Mouse (Mus musculus) adrenal gland, adult 2 months (tissue): ENCODE results near the gene Psmc1. TPM values are rescaled to one million over a fixed set of nuclear protein-coding genes. Genes with fewer than 3 reads are reported as not detected.

Experiments used
- DNase-seq: peaks from one replicate; pipeline ENCODE4 v3.0.0; 2021
- polyA plus RNA-seq: library from polyadenylated mRNA; depleted of rRNA; stranded (reverse); fragments of >200 nt; gene quantifications from 2 replicates; pipeline ENCODE4 v1.2.3, GENCODE M21; 2012
- total RNA-seq, 2 experiments: library from RNA; stranded (reverse); gene quantifications; 2 replicates each; pipeline ENCODE4 v1.2.3; 2021

Gene Psmc1
- total and polyA plus RNA-seq, 3 experiments = 24.8 to 253 (median 214) TPM

DNA sequence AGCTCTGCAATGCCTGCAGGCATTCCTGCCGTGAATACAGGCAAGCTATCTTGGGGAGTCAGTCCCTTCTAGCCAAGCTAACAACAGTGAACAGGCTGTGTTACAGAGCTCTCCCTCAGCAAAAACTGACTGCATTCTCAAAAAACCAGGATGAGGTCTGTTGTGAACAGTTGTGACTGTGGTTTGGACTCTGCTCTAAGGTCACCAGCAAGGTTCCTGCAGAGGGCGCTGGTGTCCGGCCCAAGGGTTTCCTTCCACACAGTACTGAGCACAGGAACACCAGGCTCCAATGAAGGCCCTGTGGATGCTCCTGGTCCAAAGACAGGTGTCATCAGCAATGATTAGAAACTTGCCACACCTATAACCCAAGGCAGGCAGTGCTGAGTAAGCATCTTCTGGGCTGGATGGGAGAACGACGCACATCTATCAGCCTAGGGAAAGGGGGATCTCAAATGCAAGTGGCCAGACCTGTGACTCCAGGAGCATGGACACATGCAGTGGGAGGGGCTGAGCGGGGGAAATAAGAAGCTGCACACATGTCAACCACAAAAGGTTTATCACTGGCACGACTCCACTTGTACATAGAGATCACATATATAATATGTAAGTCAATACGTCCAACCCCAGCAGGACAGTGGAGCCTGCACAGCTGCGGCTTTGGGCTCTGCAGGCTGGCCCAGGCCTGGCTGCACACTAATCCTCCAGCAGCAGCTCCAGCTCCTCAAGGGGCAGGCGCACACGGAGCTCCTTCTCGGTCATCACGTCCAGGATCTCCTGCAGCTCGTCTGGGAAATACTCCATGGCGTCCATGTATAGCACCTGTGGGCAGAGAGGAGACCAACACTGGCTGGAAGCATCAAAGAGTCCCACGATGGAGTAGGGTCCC lies 15.2 kb downstream of the Psmc1 start:
- DNase-seq = peak; percentile 24

DNA sequence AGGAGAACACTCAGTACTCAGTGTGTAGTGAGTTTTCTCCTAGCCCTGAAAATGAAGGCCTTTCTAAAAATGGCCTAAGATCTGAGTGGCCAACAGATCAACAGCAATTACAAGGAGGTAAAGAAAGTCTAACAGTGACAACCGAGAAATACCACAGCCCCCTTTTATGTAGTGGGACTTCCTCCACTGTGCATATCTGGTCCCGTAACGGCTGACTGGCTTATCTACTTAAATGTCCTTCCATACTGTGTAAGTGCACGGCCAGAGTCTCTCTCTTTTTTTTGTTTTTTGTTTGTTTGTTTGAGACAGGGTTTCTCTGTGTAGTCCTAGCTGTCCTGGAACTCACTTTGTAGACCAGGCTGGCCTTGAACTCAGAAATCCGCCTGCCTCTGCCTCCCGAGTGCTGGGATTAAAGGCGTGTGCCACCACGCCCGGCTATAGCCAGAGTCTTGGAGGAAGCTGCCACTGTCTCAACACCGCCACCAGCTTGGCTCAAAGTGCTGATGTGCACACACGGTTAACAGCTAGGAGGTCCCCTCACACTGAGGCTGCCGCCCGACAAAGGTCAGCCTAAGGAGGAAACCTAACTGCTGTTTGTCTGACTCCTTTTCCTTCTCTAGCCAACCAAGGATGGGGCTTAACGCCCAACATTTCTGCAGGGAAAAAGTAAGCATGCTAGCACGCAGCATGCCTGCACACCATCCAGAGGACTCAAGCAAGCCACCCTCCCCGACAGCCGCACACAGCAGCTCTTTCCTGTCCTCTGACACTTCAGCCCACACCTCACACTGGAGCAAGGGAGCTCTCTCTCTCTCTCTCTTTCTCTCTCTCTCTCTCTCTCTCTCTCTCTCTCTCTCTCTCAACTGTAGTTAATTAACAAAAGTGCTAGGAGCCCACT lies 17.3 kb downstream of the Psmc1 start:
- no peak for DNase-seq

DNA sequence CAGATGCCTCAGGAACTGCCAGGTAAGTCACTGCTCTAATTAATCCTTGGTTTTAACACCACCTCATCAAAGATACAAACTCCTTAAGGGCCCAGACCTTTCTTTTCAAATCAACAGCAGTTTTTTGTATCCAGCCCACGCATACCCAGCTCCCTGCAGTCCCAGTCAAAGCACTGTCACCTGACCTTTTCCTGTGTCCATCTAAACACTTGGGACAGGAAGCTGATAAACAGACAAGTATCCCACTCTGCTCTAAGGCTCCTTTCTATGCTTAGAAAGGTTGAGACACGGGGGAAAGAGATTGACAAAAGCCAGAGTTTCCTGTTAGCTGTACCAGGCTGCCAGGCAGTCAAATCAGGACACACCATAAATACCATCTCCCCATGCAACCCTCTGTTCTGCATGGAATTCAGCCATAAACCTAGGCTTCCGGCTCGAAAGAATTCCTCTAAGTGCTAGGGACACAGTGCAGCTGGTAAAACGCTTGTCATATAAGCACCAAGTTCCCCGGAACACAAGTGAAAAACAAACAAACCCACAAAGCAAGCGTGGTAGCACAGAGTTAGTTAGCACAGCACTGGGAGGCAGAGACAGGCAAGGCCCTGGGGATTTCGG lies 18.0 kb downstream of the Psmc1 start:
- no peak for DNase-seq

DNA sequence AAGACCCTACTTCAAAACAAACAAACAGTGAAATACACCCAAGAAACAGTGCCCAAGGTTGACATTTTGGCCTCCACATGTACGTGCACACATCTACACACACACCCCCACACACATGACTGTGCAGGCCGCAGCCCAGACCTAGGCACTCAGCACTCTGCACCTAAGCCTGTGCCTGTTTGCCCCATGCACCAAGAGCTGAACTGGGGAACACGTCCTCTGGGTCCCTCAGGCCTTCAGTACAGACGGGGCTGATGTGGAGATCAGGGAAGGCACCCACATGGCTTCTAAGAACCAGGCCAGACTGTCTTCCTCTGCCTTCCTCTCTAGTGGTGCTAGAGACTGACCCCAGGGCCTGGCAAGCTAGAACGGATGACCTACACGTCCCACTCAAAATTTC lies 18.6 kb downstream of the Psmc1 start:
- no peak for DNase-seq

DNA sequence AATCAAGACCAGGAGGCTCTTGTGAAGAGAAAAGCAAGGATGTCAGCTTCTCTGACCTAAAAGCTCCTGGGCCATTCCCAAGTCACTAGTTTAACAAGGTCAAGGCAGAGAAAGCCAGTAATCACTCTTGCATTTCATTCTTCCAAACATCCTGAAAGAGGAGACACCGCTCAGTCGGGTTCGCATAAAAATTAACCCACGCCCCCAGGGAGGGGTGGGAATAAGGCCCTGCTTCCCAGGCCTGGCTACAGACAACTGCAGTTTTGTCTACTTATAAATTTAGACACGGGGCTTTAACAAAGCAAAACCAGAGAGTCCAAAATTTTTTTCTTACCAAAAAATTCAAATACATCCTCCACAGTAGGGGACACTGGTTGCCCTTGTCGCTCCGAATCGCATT lies 19.0 kb downstream of the Psmc1 start:
- DNase-seq = no peak

DNA sequence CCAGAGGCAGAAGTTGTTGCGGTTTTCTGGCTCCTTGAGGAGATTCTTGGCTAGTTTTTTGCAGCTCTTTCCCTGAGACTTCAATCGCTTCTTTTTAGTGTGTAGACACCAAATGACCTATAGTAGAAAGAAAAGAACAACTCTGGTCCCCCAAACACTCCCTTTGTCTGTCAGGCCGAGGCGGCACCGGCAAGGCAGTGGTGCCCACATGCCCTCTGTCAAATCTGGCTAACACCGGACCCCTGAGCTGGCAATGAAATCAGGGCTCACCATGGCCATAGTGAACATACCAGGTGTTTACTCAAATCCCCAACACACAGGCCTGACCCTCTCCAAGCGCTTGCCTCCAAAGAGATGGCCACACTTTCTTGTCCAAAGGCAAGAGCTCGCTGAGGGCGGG lies 21.2 kb downstream of the Psmc1 start:
- no peak for DNase-seq

DNA sequence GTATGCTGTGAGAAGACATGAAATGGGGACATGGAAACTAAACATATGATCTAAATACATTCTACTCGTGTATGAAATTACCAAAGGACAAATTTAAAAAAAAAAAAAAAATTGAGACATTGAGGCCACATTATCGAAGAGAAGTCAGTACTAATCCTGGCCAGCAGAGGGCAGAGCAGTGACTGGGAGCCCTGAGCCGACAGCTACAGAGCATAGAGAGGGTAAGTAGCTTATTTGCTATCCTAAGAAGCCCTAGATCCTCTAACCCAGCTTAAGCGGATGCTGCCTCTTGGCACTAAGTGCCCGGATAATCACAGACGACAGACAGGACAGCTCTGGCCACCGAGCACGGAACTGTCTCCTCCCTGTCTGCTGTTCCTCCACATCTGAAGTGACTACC lies 21.7 kb downstream of the Psmc1 start:
- peak; percentile 54 for DNase-seq

DNA sequence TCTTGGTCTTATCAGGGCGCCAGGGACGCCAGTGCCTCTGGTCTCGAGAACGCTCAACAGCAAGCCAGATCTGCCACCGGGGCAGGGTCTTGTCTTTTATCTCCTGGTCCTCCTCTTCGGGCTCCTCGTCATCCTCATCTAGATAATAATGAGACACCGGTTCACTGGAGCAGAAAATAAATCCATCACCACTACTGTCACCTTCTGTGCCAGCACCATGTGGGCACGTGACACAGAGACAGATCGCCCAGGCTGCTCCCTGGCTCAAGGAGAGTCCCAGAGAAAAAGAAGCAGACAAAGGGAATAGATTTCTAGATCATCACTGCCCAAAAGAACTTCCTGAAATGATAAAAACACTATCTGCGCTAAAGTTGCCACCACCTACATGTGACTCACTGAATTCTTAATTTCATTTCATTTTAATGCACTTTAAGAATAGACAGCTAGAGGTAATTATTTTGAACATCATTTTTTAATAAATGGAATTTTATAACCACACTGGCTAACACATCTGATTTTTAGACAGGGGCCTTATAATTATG lies 24.5 kb downstream of the Psmc1 start:
- no peak for DNase-seq

DNA sequence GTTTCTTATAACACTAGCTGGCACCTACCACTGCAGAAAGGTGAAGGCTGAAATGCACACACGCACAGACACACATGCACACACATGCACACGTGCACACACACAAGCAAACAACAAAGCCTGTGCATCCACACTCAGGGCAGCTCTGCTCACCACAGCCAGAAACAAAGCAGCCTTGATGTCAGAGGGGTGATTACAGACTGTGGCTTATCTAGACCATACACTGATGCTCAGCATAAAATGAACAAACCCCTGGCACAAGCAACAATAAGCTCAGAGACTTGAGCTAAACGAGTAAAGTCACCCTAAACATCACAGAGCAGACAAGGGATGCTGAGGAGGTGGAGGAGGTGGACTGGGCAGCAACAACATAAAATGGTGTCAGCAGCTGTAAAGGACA lies 25.2 kb downstream of the Psmc1 start:
- no peak for DNase-seq

DNA sequence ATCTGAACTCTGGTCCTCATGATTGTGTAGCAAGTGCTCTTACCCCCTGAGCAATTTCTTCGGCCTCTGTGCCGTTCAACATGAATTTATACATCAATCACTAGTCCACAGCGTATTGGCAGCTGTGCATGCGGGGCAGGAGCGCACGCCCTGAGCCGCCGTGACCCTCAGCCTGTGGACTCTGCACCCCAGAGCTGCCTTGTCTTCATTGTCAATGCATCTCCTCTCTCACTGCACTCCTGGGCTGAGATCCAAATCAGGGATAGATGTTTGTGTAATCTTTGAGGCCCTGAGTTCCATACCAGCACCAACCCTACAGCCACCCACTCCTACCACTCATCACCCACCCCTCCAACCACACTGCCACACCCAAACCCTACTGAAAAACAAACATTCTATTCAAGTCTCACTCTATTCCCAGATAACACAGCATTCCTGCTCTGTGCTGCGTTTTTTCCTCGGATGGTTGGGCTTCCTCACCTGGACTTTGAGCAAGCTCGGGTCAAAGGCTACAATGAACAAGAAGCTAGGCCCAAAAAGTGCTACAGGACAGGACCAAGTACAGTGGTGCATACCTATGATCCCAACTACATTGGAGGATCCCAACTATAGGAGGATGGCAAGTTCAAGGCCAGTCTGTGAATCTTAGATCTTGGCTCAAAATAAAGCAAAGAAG lies 33.0 kb downstream of the Psmc1 start:
- no peak for DNase-seq

DNA sequence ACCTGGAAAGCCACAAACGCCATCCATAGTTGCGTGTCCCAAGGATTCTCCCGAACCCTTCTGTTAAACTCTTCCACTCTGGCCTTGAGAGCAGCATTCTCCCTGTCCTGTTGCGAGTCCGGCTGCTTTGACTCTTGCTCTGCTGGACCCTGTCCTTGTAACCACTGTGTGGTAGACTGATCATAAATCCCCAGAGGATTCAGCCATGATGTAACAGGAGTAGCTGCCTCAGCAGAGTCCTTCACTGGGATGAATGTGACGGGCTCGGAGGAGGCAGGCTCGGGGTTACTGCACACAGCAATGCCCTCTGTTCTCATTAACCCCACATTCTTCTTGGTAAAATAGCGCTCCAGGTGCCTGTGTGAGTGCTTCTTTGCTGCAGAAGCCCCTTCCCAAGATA lies 33.8 kb downstream of the Psmc1 start:
- peak; percentile 84 for DNase-seq

DNA sequence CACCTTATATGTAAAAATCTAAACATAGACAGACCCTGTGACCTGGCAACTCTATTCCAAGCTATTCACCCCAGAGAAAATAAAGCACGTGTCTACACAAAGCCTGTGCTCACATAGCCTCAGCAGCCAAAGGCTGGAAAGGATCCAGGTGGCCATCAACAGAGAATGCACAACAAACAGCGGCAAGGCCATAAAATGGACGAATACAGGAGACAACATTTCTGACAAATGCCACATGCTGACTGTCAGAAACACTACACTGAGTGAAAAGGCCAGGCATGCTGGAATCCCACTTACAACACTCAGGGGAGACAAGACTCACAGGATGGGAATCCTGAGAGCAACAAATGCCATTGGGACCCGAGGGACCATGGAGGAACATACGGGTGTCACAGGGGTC lies 34.3 kb downstream of the Psmc1 start:
- DNase-seq = peak; percentile 71

DNA sequence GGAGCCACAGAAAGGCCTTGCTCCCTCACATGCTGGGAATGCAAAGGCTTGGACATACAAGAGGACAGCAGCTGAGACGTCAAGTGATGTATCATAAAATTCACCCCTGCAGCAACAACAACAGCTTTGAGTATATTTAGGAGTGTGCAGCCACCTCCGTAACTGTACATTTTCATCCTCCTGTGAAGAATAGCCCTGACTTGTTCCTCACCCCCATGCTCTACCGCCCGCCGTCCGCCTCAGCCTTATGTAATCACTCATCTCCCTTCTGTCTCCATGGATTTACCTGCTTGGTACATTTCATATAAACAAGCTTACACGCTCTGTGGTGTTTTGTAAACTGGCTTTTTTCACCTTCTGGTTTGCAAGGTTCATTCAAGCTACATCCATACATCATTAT lies 42.5 kb downstream of the Psmc1 start:
- no peak for DNase-seq

DNA sequence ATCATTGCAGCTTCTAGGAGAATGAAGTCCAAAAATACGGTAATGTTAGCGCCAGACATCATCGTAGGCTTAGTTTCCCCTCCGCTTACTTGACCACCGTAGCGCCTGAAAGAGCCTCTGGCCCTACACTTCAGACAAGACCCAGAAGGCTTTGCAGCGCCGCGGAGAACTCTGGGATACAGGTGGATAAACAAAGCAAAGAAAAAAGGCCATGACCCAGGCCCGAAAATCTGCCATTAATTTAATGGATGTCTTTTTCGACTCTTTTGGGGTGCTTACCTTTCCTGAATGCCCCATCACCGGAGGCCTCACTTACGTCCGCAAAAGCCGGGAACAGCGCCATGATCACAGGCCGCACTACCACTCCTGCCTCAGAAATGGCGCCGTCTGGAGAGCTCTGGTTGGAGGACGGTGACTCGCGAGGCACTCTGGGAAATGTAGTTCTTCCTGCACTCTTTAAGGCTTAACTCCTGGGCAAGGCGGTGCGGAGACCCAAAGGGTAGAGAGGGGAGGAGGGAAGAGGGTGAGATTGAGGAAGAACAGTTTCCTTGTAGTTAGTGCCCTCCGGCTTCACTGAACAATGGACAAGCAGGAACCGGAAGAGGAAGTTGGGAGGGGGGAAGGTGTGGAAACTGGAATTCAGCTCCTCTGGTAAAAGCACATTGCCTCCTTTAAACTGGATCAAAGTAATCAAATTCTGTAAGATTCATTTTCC lies 49.5 kb downstream of the Psmc1 start, which contains the start of gene Nrde2:
Gene Nrde2 (minus strand): TSS at position 393 of the 715 bp plus-strand sequence.
- peak; percentile 93 for DNase-seq

DNA sequence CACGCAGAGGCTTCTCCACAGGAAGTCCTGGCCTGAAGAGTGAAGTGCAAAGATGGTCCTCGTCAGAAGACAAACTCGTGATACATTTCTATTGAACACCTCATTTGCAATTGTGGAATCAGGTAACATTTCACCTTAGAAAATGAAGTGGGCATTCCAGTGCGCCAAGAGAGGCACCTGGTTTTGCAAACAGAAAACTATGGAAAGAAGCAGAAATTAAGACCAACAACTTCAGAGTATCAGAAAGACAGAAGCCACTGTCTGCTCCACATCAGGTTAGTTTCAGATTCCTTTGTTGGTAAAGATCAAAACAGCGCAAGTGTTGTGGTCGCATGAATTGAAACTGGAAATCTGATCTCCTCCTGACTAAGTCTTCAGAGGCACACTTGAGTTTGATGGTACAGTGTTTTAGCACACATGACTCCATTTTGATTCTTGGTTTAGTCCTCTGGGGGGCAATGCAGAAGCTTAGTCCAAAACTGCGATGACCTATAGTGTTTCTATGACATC lies 55.1 kb downstream of the Psmc1 start:
- no peak for DNase-seq

DNA sequence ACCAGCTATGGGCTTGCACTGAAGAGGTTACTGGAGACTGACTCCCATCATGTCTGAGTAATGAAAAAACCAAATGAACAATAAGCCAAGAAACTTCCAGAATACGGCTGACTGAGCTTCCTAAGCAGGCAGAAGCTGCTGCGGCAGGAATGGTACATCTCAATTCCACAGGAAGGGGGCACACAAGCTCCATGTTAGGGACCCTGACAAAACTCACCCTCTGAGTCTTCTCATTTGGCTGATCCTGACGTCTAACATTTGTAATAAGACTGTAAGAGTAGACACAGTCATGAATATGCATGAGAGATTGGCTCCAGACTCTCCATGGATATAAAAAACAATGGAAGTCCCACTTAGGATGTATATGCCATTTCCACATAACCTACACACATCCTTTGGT lies 56.2 kb downstream of the Psmc1 start:
- no peak for DNase-seq

DNA sequence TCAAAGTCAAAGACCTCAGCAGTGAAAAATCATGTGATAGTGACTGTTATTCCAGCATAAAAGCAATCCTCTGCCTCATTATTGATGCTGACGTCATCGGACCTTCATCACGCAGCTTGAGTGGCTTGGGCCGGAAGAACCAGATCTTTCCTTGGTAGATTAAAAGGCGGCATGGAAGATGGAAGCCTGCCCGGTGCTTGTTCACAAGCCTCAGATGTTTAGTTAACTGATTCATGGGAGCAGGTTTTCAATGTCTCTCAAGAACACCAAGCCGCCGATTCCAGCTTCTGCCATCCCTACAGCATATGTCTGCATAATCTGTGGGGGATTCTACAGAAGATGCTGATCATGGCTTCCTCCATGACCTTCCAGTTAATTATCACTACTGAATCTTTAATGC lies 57.0 kb downstream of the Psmc1 start:
- DNase-seq = no peak

DNA sequence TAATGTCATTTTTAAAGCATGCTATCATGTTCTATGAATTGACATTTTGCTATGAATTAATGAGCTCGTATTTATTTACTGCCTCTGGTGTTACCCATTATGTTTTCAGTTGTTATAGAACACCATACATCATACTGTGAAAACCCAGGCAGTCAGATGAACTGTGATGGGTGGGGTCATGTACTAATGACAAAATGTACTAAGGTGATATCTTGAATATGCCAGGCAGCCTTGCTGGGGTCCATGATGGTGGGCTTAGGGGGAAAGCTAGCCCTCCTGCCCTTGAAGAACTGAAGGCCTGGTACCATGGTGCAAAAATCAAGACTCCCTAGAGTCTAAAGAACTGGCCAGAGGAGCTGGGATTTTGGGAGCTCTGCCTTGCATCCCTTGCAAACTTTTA lies 57.5 kb downstream of the Psmc1 start:
- no peak for DNase-seq

DNA sequence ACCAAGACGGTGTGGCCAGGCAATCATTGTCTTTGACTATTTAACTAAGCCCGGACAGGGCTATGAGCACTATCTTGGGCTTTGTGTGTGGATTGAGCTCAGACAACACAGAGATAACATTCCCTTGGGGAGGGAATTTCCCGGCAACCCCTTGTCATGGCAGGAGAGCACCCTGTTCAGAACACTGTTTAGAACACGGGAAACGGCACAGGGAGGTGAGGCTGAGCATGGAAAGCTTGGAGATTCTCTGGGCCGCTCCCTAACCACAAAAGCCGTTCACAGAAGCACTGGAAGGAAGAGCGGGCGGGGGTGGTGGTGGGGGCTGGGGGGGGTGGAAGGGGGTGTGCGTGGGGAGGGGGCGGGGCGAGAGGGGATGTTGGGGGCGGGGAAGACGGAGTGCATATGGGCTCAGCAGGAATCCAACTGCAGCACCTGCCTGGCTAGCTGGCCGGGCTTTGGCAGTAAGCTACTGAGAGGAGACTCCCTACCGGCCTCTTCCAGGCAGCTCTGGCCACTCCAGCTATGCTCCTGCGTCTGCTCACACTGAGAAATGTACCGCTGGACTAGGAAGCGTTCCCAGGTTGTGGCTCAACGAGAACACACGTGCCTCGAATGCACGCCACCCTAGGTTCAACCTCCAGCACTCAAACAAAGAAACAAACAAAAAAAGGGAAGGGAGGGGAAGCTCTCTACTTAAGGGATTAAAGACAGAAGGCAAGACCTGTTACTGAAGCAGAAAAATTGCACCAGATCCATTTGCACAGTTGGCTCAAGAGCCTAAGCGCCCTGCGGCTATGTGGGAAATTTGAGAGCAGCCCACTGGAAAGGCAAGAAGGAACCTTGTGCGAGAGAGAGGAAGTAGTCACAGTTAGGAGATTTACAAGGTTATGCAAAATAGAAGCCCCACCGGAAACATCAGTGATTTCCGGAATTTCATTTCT lies 58.2 kb downstream of the Psmc1 start:
- DNase-seq = peak; percentile 30

DNA sequence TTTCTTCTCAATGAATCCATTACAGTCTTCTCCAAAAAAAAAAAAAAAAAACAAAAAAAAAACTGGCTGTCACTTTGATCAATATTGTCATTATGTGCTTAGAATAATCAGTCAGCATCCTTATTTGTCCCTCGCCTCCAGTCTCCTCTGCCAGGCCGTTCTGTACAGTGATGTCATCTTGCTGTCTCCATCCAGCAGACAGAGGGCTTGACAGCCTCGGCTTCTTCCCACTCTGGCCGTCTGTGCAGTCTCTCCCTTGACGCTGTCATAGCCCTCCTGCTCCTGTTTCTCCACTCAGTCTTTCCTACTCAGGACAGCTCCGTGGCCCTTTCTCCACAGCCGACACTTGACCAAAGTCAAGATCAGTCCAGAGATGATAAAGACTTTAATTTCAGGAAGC lies 62.5 kb downstream of the Psmc1 start:
- no peak for DNase-seq
